Mouse (Mus musculus) midbrain, postnatal 0 days (tissue): ENCODE measurements around the gene Hmces. TPM values are rescaled to one million over a fixed set of nuclear protein-coding genes. Genes with fewer than 3 reads are reported as not detected.
"Not testable (repeated sequence)": the region's sequence is repeated elsewhere in the genome, so short reads cannot be mapped to it uniquely, and the experiment has no call there.

ENCODE experiments used
- ATAC-seq: fragments of 200-750 bp; cut with Nextera tagmentation; 2 replicates; pipeline ENCODE4 v1.8.0; 2017; ENCODE audit warnings: moderate number of reproducible peaks, mild to moderate bottlenecking, moderate TSS enrichment, moderate library complexity; ENCODE audit not compliant: low FRiP score
- DNase-seq: peaks from one replicate; pipeline ENCODE4 v3.0.0-alpha.2; 2015; ENCODE audit warnings: low spot score
- H3K27ac ChIP-seq: fragments of 300-500 bp; sonication (generic); 2 replicates; pipeline ENCODE4 v1.5.1; 2014; ENCODE audit warnings: low read depth, mild to moderate bottlenecking, low read length, mixed read lengths
- H3K27me3 ChIP-seq: fragments of 300-500 bp; sonication (generic); 2 replicates; pipeline ENCODE4 v1.6.1; 2014; ENCODE audit warnings: low read length, control low read depth, mixed read lengths; ENCODE audit not compliant: insufficient read depth
- H3K36me3 ChIP-seq: fragments of 300-500 bp; sonication (generic); 2 replicates; pipeline ENCODE4 v1.6.1; 2014; ENCODE audit warnings: low read length, control low read depth, mixed read lengths; ENCODE audit not compliant: insufficient read depth
- H3K4me1 ChIP-seq: fragments of 300-500 bp; sonication (generic); 2 replicates; pipeline ENCODE4 v1.6.1; 2014; ENCODE audit warnings: mild to moderate bottlenecking, control low read depth, antibody characterized with exemption, low read length, mixed read lengths; ENCODE audit not compliant: insufficient read depth
- H3K4me2 ChIP-seq: fragments of 300-500 bp; sonication (generic); 2 replicates; pipeline ENCODE4 v1.6.1; 2014; ENCODE audit warnings: low read depth, mild to moderate bottlenecking, low read length, mixed read lengths; ENCODE audit not compliant: poor library complexity, severe bottlenecking
- H3K4me3 ChIP-seq: fragments of 300-500 bp; sonication (generic); 2 replicates; pipeline ENCODE4 v1.5.1; 2014; ENCODE audit warnings: low read depth, mild to moderate bottlenecking, low read length, moderate library complexity
- H3K9ac ChIP-seq: fragments of 300-500 bp; sonication (generic); replicated peaks from 2 replicates; pipeline ENCODE4 v1.6.1; 2014; ENCODE audit warnings: mild to moderate bottlenecking, low read length, moderate library complexity, mixed read lengths; ENCODE audit not compliant: poor library complexity, severe bottlenecking
- H3K9me3 ChIP-seq: fragments of 300-500 bp; sonication (generic); 2 replicates; pipeline ENCODE4 v1.6.1; 2016; ENCODE audit warnings: low read length, control low read depth
- CTCF ChIP-seq: IDR thresholded peaks from 2 replicates; pipeline ENCODE4 v1.5.1; 2016; ENCODE audit warnings: antibody characterized with exemption, mild to moderate bottlenecking
- WGBS: fragments of 180-500 bp; shearing (Covaris S2); extraction: QIAGEN DNeasy Blood & Tissue Kit; methylation state at CpG from one replicate; pipeline ENCODE4 v1.1.7; 2014; 5-methylcytosine and 5-hydroxymethylcytosine counted together
- polyA plus RNA-seq: library from polyadenylated mRNA; unstranded; fragments of >200 nt; fragmentation: Nextera tagmentation; extraction: Ambion mirVana; gene quantifications from 2 replicates; pipeline ENCODE4 v1.2.1, GENCODE M21; 2015
- total RNA-seq: library from RNA; depleted of rRNA; stranded (reverse); fragments of >200 nt; gene quantifications from 2 replicates; pipeline ENCODE4 v1.2.3, GENCODE M21; 2014

Hmces gene
- total and polyA plus RNA-seq, 2 experiments from 2014 or later: 33.0 to 35.5 TPM

- no peak for DNase-seq
- Histone ChIP-seq H3K27me3 (no peaks in the 10 kb centered on the region), H3K4me2 (no peak overlapping the region), H3K4me3 (no peak overlapping the region), H3K4me1 (no peaks in the 10 kb centered on the region), H3K27ac (no peak overlapping the region), H3K36me3 (peaks cover 27% of the 10 kb centered on the region), H3K9ac (no peak overlapping the region), H3K9me3 (no peaks in the 10 kb centered on the region)
- WGBS: 95% methylated on average over 4 of the region's 4 CpGs
- no peak for ATAC-seq
- no peak for TF ChIP-seq CTCF
Observed at GRCm38 (mm10) chr6:87921201-87921600, 7.5 kb downstream of the Hmces start.

- no peaks in the 10 kb centered on the region for H3K9me3 ChIP-seq
- 83% methylated on average over 1 of the region's 1 CpGs for WGBS
- peaks cover 31% of the 10 kb centered on the region for H3K36me3 ChIP-seq
- DNase-seq (no peak), ATAC-seq (no peak)
- no peak overlapping the region for H3K4me3 ChIP-seq
- no peak overlapping the region for H3K27ac ChIP-seq
- no peak overlapping the region for H3K4me2 ChIP-seq
- H3K4me1 ChIP-seq: no peaks in the 10 kb centered on the region
- H3K9ac ChIP-seq: no peak overlapping the region
- no peaks in the 10 kb centered on the region for H3K27me3 ChIP-seq
- no peak for TF ChIP-seq CTCF
Observed at GRCm38 (mm10) chr6:87923624-87924023, 9.9 kb downstream of the Hmces start.

GRCm38 (mm10) chr6:87935037-87935436, 21.3 kb downstream of the Hmces start:
- Histone ChIP-seq H3K9me3 (no peaks in the 10 kb centered on the region), H3K9ac (no peak overlapping the region), H3K4me2 (no peak overlapping the region), H3K27ac (no peak overlapping the region), H3K27me3 (no peaks in the 10 kb centered on the region), H3K4me3 (no peak overlapping the region), H3K36me3 (peaks cover 42% of the 10 kb centered on the region), H3K4me1 (no peaks in the 10 kb centered on the region)
- no peak for TF ChIP-seq CTCF
- WGBS: 87% methylated on average over 5 of the region's 5 CpGs
- DNase-seq (no peak), ATAC-seq (no peak)

GRCm38 (mm10) chr6:87937178-87937788, 23.5 kb downstream of the Hmces start:
- TF ChIP-seq CTCF: no peak
- ATAC-seq (no peak), DNase-seq (peak; percentile 66)
- no peaks in the 10 kb centered on the region for H3K9me3 ChIP-seq
- H3K4me2 ChIP-seq: no peak overlapping the region
- WGBS: 35% methylated on average over 19 of the region's 19 CpGs
- no peaks in the 10 kb centered on the region for H3K4me1 ChIP-seq
- no peak overlapping the region for H3K4me3 ChIP-seq
- H3K27me3 ChIP-seq: no peaks in the 10 kb centered on the region
- H3K27ac ChIP-seq: no peak overlapping the region
- peaks cover 42% of the 10 kb centered on the region for H3K36me3 ChIP-seq
- no peak overlapping the region for H3K9ac ChIP-seq

GRCm38 (mm10) chr6:87938941-87939340, 25.2 kb downstream of the Hmces start:
- no peak for ATAC-seq

GRCm38 (mm10) chr6:87942179-87942578, 28.4 kb downstream of the Hmces start:
- Histone ChIP-seq H3K4me3 (no peak overlapping the region), H3K9me3 (no peaks in the 10 kb centered on the region), H3K27ac (no peak overlapping the region), H3K36me3 (peaks cover 3% of the 10 kb centered on the region; the same call in 1 of the 2 replicates), H3K27me3 (no peaks in the 10 kb centered on the region), H3K4me1 (no peaks in the 10 kb centered on the region), H3K9ac (no peak overlapping the region), H3K4me2 (no peak overlapping the region)
- TF ChIP-seq CTCF: no peak
- ATAC-seq (no peak), DNase-seq (no peak)
- WGBS: 92% methylated on average over 7 of the region's 7 CpGs

More at GRCm38 (mm10) chr6:87938941-87939340, 25.2 kb downstream of the Hmces start:
- H3K27me3 ChIP-seq: no peaks in the 10 kb centered on the region
- no peaks in the 10 kb centered on the region for H3K9me3 ChIP-seq
- no peak overlapping the region for H3K27ac ChIP-seq
- no peak overlapping the region for H3K4me2 ChIP-seq
- no peaks in the 10 kb centered on the region for H3K4me1 ChIP-seq
- H3K4me3 ChIP-seq: no peak overlapping the region
- no peak for TF ChIP-seq CTCF
- peaks cover 30% of the 10 kb centered on the region for H3K36me3 ChIP-seq
- DNase-seq: no peak
- WGBS: 83% methylated on average over 3 of the region's 3 CpGs
- H3K9ac ChIP-seq: no peak overlapping the region

GRCm38 (mm10) chr6:87962457-87962856, 48.7 kb downstream of the Hmces start:
- H3K36me3 ChIP-seq, H3K9ac ChIP-seq, H3K27me3 ChIP-seq, DNase-seq, ATAC-seq, H3K4me1 ChIP-seq, H3K4me2 ChIP-seq, H3K9me3 ChIP-seq, H3K4me3 ChIP-seq, H3K27ac ChIP-seq: not testable (repeated sequence)
- 80% methylated on average over 4 of the region's 4 CpGs for WGBS
